Mouse (Mus musculus) MEL (cell line): Measurements from ENCODE around the gene Ylpm1.

Experiments used
- BHLHE40 ChIP-seq: IDR thresholded peaks from 2 replicates; pipeline ENCODE4 v1.6.1; 2012; ENCODE audit warnings: low read depth, mild to moderate bottlenecking, inconsistent platforms, low read length, improper control_type of control experiment, borderline replicate concordance
- CTCF ChIP-seq, 3 experiments: IDR thresholded peaks in 2 of 3; conservative IDR thresholded peaks in 1 of 3; 2 replicates each; pipeline ENCODE4 v1.5.1; 2011 to 2012; ENCODE audit warnings: low read length in 3 of 3, low read depth in 2 of 3, mild to moderate bottlenecking in 2 of 3, improper control_type of control experiment in 1 of 3, inconsistent platforms in 1 of 3, mixed read lengths in 1 of 3, moderate library complexity in 1 of 3; ENCODE audit not compliant: control insufficient read depth in 1 of 3, insufficient read depth in 1 of 3, poor library complexity in 1 of 3, severe bottlenecking in 1 of 3
- E2F4 ChIP-seq: IDR thresholded peaks from 2 replicates; pipeline ENCODE4 v1.6.1; 2011; ENCODE audit warnings: low read depth, low read length, improper control_type of control experiment, borderline replicate concordance
- EP300 ChIP-seq, 2 experiments: IDR thresholded peaks; 2 replicates each; pipeline ENCODE4 v1.6.1; 2011; ENCODE audit warnings: improper control_type of control experiment in 2 of 2, low read length in 2 of 2, low read depth in 1 of 2, mild to moderate bottlenecking in 1 of 2
- MAX ChIP-seq: IDR thresholded peaks from 2 replicates; pipeline ENCODE4 v1.6.1; 2011; ENCODE audit warnings: low read length, improper control_type of control experiment
- MXI1 ChIP-seq: IDR thresholded peaks from 2 replicates; pipeline ENCODE4 v1.6.1; 2011; ENCODE audit warnings: mild to moderate bottlenecking, low read depth, low read length, improper control_type of control experiment
- POLR2A ChIP-seq, 2 experiments: IDR thresholded peaks; 2 replicates each; pipeline ENCODE4 v1.6.1; 2011 to 2012; ENCODE audit warnings: low read length in 2 of 2, mild to moderate bottlenecking in 2 of 2, control low read depth in 1 of 2, improper control_type of control experiment in 1 of 2, low read depth in 1 of 2, moderate library complexity in 1 of 2; ENCODE audit not compliant: control insufficient read depth in 1 of 2, insufficient read depth in 1 of 2, poor library complexity in 1 of 2
- RCOR1 ChIP-seq: IDR thresholded peaks from 2 replicates; pipeline ENCODE4 v1.6.1; 2012; ENCODE audit warnings: low read depth, mild to moderate bottlenecking, inconsistent platforms, low read length, improper control_type of control experiment
- SMC3 ChIP-seq: IDR thresholded peaks from 2 replicates; pipeline ENCODE4 v1.6.1; 2011; ENCODE audit warnings: low read depth, low read length, improper control_type of control experiment
- TAL1 ChIP-seq: IDR thresholded peaks from 2 replicates; pipeline ENCODE4 v1.6.1; 2012; ENCODE audit warnings: mild to moderate bottlenecking, inconsistent platforms, low read length, moderate library complexity, mixed read lengths
- TCF12 ChIP-seq: IDR thresholded peaks from 2 replicates; pipeline ENCODE4 v1.6.1; 2014; ENCODE audit warnings: low read depth, mild to moderate bottlenecking, inconsistent platforms, low read length, improper control_type of control experiment, moderate library complexity
- USF1 ChIP-seq: IDR thresholded peaks from 2 replicates; pipeline ENCODE4 v1.6.1; 2014; ENCODE audit warnings: low read depth, mild to moderate bottlenecking, inconsistent platforms, low read length, improper control_type of control experiment, moderate library complexity
- ZNF384 ChIP-seq: IDR thresholded peaks from 2 replicates; pipeline ENCODE4 v1.6.1; 2012; ENCODE audit warnings: low read depth, mild to moderate bottlenecking, inconsistent platforms, low read length, improper control_type of control experiment

- TF ChIP-seq TAL1 (no peak), RCOR1 (no peak), POLR2A (IDR thresholded peaks at IDR 0.05; ENCODE audit: control insufficient read depth in 1 of 2, insufficient read depth in 1 of 2, low read depth in 1 of 2, low read length in 2 of 2, poor library complexity in 1 of 2) (no peak), USF1 (no peak), MAX (no peak), EP300 (IDR thresholded peaks at IDR 0.05; ENCODE audit: low read depth in 1 of 2, low read length in 2 of 2) (no peak), BHLHE40 (no peak), CTCF (IDR thresholded peaks at IDR 0.05 in 2 of 3, conservative IDR thresholded peaks at IDR 0.05 in 1 of 3; ENCODE audit: control insufficient read depth in 1 of 3, insufficient read depth in 1 of 3, low read depth in 2 of 3, low read length in 3 of 3, poor library complexity in 1 of 3, severe bottlenecking in 1 of 3) (no peak), E2F4 (no peak), SMC3 (no peak), TCF12 (no peak), ZNF384 (no peak), MXI1 (no peak)
These were observed 45.4 kb upstream of the Ylpm1 start for GRCm38 (mm10) chr12:84950763-84951162.
